Mouse (Mus musculus): ENCODE data around the gene Aifm2. TPM values are rescaled to one million over a fixed set of nuclear protein-coding genes. Genes with fewer than 3 reads are reported as not detected.

Aifm2 gene
- 8.2 and 8.6 TPM in 2 replicates for polyA plus RNA-seq (2014; fragmentation: Nextera tagmentation; extraction: Ambion mirVana)

- Histone ChIP-seq H3K27ac (replicated peaks; ENCODE audit: low read depth, low read length) (no peak within 1 kb of the TSS), H3K27me3 (ENCODE audit: control insufficient read depth, insufficient read depth, low read length) (no peaks in the 10 kb centered on the region)
- DNase-seq (ENCODE audit: low spot score): peak; percentile 72
Observed at GRCm38 (mm10) chr10:61714771-61715461, at the start of gene Aifm2. TSS of gene Aifm2 (plus strand) at chr10:61715263.

GRCm38 (mm10) chr10:61665651-61666050 is 49.4 kb upstream of the Aifm2 start:
- ATAC-seq (replicated peaks; ENCODE audit: insufficient number of reproducible peaks, low FRiP score, low TSS enrichment, low read depth): no peak
- Histone ChIP-seq H3K4me1 (ENCODE audit: control insufficient read depth, insufficient read depth, low read length) (no peaks in the 10 kb centered on the region), H3K4me2 (ENCODE audit: low read depth, low read length) (no peak overlapping the region), H3K27me3 (ENCODE audit: control insufficient read depth, insufficient read depth, low read length) (no peaks in the 10 kb centered on the region), H3K4me3 (ENCODE audit: low read depth, low read length) (no peak overlapping the region), H3K9me3 (replicated peaks; ENCODE audit: control insufficient read depth, low read length) (no peaks in the 10 kb centered on the region), H3K9ac (replicated peaks; ENCODE audit: low read length) (no peak overlapping the region), H3K27ac (replicated peaks; ENCODE audit: low read depth, low read length) (no peak overlapping the region), H3K36me3 (replicated peaks; ENCODE audit: control insufficient read depth, insufficient read depth, low read depth, low read length) (peaks cover 8% of the 10 kb centered on the region)
- WGBS: 95% methylated on average over 3 of the region's 3 CpGs
- DNase-seq (ENCODE audit: low spot score): no peak

More at GRCm38 (mm10) chr10:61714771-61715461, at the start of gene Aifm2:
- H3K9me3 ChIP-seq (replicated peaks; ENCODE audit: control insufficient read depth, low read length): no peaks in the 10 kb centered on the region
- H3K36me3 ChIP-seq (replicated peaks; ENCODE audit: control insufficient read depth, insufficient read depth, low read depth, low read length): no peaks in the 10 kb centered on the region
- peak within 1 kb of the TSS; percentile 54 for H3K4me3 ChIP-seq (ENCODE audit: low read depth, low read length)
- peak; percentile 90 for ATAC-seq (replicated peaks; ENCODE audit: insufficient number of reproducible peaks, low FRiP score, low TSS enrichment, low read depth)
- H3K9ac ChIP-seq (replicated peaks; ENCODE audit: low read length): peak within 1 kb of the TSS; percentile 47; the same call in 1 of the 2 replicates
- H3K4me2 ChIP-seq (ENCODE audit: low read depth, low read length): peak within 1 kb of the TSS; percentile 87
- H3K4me1 ChIP-seq (ENCODE audit: control insufficient read depth, insufficient read depth, low read length): no peaks in the 10 kb centered on the region; the same call in 1 of the 2 replicates
- WGBS: 18% methylated on average over 28 of the region's 36 CpGs

GRCm38 (mm10) chr10:61669289-61669688 is 45.8 kb upstream of the Aifm2 start:
- ATAC-seq (replicated peaks; ENCODE audit: insufficient number of reproducible peaks, low FRiP score, low TSS enrichment, low read depth): no peak
- Histone ChIP-seq H3K27ac (replicated peaks; ENCODE audit: low read depth, low read length) (no peak overlapping the region), H3K36me3 (replicated peaks; ENCODE audit: control insufficient read depth, insufficient read depth, low read depth, low read length) (peaks cover 9% of the 10 kb centered on the region), H3K4me2 (ENCODE audit: low read depth, low read length) (no peak overlapping the region), H3K27me3 (ENCODE audit: control insufficient read depth, insufficient read depth, low read length) (no peaks in the 10 kb centered on the region), H3K4me1 (ENCODE audit: control insufficient read depth, insufficient read depth, low read length) (no peaks in the 10 kb centered on the region), H3K9ac (replicated peaks; ENCODE audit: low read length) (no peak overlapping the region), H3K4me3 (ENCODE audit: low read depth, low read length) (no peak overlapping the region), H3K9me3 (replicated peaks; ENCODE audit: control insufficient read depth, low read length) (no peaks in the 10 kb centered on the region)
- 88% methylated on average over 7 of the region's 7 CpGs for WGBS
- DNase-seq (ENCODE audit: low spot score): no peak

- Histone ChIP-seq H3K27ac (replicated peaks; ENCODE audit: low read depth, low read length) (no peak overlapping the region), H3K27me3 (ENCODE audit: control insufficient read depth, insufficient read depth, low read length) (no peaks in the 10 kb centered on the region), H3K9me3 (replicated peaks; ENCODE audit: control insufficient read depth, low read length) (no peaks in the 10 kb centered on the region), H3K4me1 (ENCODE audit: control insufficient read depth, insufficient read depth, low read length) (no peaks in the 10 kb centered on the region), H3K4me2 (ENCODE audit: low read depth, low read length) (no peak overlapping the region), H3K9ac (replicated peaks; ENCODE audit: low read length) (no peak overlapping the region), H3K4me3 (ENCODE audit: low read depth, low read length) (no peak overlapping the region), H3K36me3 (replicated peaks; ENCODE audit: control insufficient read depth, insufficient read depth, low read depth, low read length) (peaks cover 9% of the 10 kb centered on the region)
- DNase-seq (ENCODE audit: low spot score) (no peak), ATAC-seq (replicated peaks; ENCODE audit: insufficient number of reproducible peaks, low FRiP score, low TSS enrichment, low read depth) (no peak)
Observed at GRCm38 (mm10) chr10:61669896-61670295, 45.2 kb upstream of the Aifm2 start.

GRCm38 (mm10) chr10:61670758-61671157 is 44.3 kb upstream of the Aifm2 start:
- DNase-seq (ENCODE audit: low spot score) (no peak), ATAC-seq (replicated peaks; ENCODE audit: insufficient number of reproducible peaks, low FRiP score, low TSS enrichment, low read depth) (no peak)
- Histone ChIP-seq H3K9ac (replicated peaks; ENCODE audit: low read length) (no peak overlapping the region), H3K27me3 (ENCODE audit: control insufficient read depth, insufficient read depth, low read length) (no peaks in the 10 kb centered on the region), H3K4me3 (ENCODE audit: low read depth, low read length) (no peak overlapping the region), H3K4me1 (ENCODE audit: control insufficient read depth, insufficient read depth, low read length) (no peaks in the 10 kb centered on the region), H3K9me3 (replicated peaks; ENCODE audit: control insufficient read depth, low read length) (no peaks in the 10 kb centered on the region), H3K36me3 (replicated peaks; ENCODE audit: control insufficient read depth, insufficient read depth, low read depth, low read length) (peaks cover 9% of the 10 kb centered on the region), H3K4me2 (ENCODE audit: low read depth, low read length) (no peak overlapping the region), H3K27ac (replicated peaks; ENCODE audit: low read depth, low read length) (no peak overlapping the region)
- WGBS: 93% methylated on average over 3 of the region's 3 CpGs

- no peaks in the 10 kb centered on the region for H3K9me3 ChIP-seq (replicated peaks; ENCODE audit: control insufficient read depth, low read length)
Observed at GRCm38 (mm10) chr10:61675935-61676334, 39.1 kb upstream of the Aifm2 start.

GRCm38 (mm10) chr10:61679545-61679944 is 35.5 kb upstream of the Aifm2 start:
- Histone ChIP-seq H3K36me3 (replicated peaks; ENCODE audit: control insufficient read depth, insufficient read depth, low read depth, low read length) (no peaks in the 10 kb centered on the region), H3K4me1 (ENCODE audit: control insufficient read depth, insufficient read depth, low read length) (no peaks in the 10 kb centered on the region; the same call in 1 of the 2 replicates), H3K9me3 (replicated peaks; ENCODE audit: control insufficient read depth, low read length) (no peaks in the 10 kb centered on the region), H3K27ac (replicated peaks; ENCODE audit: low read depth, low read length) (no peak overlapping the region; the same call in 1 of the 2 replicates), H3K27me3 (ENCODE audit: control insufficient read depth, insufficient read depth, low read length) (no peaks in the 10 kb centered on the region), H3K4me2 (ENCODE audit: low read depth, low read length) (peak overlapping the region; percentile 73), H3K9ac (replicated peaks; ENCODE audit: low read length) (peak overlapping the region; percentile 91), H3K4me3 (ENCODE audit: low read depth, low read length) (peak overlapping the region; percentile 98)
- ATAC-seq (replicated peaks; ENCODE audit: insufficient number of reproducible peaks, low FRiP score, low TSS enrichment, low read depth) (peak; percentile 12; the same call in 1 of the 2 replicates), DNase-seq (ENCODE audit: low spot score) (no peak)
- 35% methylated on average over 9 of the region's 9 CpGs for WGBS

More at GRCm38 (mm10) chr10:61675935-61676334, 39.1 kb upstream of the Aifm2 start:
- no peak overlapping the region for H3K9ac ChIP-seq (replicated peaks; ENCODE audit: low read length)
- no peak for DNase-seq (ENCODE audit: low spot score)
- no peaks in the 10 kb centered on the region for H3K4me1 ChIP-seq (ENCODE audit: control insufficient read depth, insufficient read depth, low read length)
- 79% methylated on average over 3 of the region's 3 CpGs for WGBS
- no peak overlapping the region for H3K4me3 ChIP-seq (ENCODE audit: low read depth, low read length)
- ATAC-seq (replicated peaks; ENCODE audit: insufficient number of reproducible peaks, low FRiP score, low TSS enrichment, low read depth): no peak
- H3K4me2 ChIP-seq (ENCODE audit: low read depth, low read length): no peak overlapping the region
- no peaks in the 10 kb centered on the region for H3K27me3 ChIP-seq (ENCODE audit: control insufficient read depth, insufficient read depth, low read length)
- H3K27ac ChIP-seq (replicated peaks; ENCODE audit: low read depth, low read length): no peak overlapping the region
- H3K36me3 ChIP-seq (replicated peaks; ENCODE audit: control insufficient read depth, insufficient read depth, low read depth, low read length): no peaks in the 10 kb centered on the region

Measured in embryonic facial prominence, embryonic 11.5 days (tissue).